Mouse (Mus musculus) E14TG2a.4 (cell line): ENCODE data around the gene Tnip1.

Experiments
- CTCF ChIP-seq: conservative IDR thresholded peaks from 2 replicates; pipeline ENCODE4 v1.5.1; 2014; ENCODE audit warnings: low read length
- POU5F1 ChIP-seq: IDR thresholded peaks from 2 replicates; pipeline ENCODE4 v1.6.1; 2014; ENCODE audit warnings: low read length, borderline replicate concordance

DNA sequence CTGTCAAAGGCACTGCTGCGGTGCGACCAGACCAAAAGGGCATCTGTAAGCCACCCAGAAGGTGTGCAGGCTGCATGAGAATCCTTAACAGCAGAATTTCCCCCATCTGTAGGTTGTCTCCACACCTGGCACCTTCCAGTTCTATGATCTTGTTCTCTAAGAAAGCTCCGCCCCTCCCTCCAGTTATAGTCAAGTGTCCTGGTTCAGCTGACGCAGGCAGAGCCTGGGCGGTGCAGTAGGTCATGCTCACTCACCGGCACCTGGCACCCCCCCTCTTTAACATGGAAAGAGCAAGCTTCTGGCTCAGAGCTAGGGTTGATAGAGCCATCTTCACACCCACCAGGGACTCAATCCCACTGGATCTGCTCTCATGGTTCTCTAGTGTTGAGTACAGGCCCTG, 33.4 kb downstream of the Tnip1 start:
- TF ChIP-seq CTCF = no peak
- TF ChIP-seq POU5F1 = no peak
